Mouse (Mus musculus): Measurements from ENCODE around the gene Cd300a. TPM values are rescaled to one million over a fixed set of nuclear protein-coding genes. Genes with fewer than 3 reads are reported as not detected.
A peak's percentile ranks its signal among the peaks of the same experiment; 100 is the strongest.

The Cd300a gene
- polyA plus RNA-seq, 1 experiment from 2014 or later, result 2.2 TPM

GRCm38 (mm10) chr11:114875301-114875801 lies 14.5 kb upstream of the Cd300a start:
- peak; percentile 73 for ATAC-seq (ENCODE audit: low FRiP score, low TSS enrichment)
- Histone ChIP-seq H3K9me3 (ENCODE audit: low read length) (no peaks in the 10 kb centered on the region), H3K4me2 (replicated peaks; ENCODE audit: low read depth, low read length) (0 out of 2 replicates have a peak overlapping the region, but pooled peaks have one; percentile 2), H3K27ac (ENCODE audit: low read length) (peak overlapping the region; percentile 76), H3K36me3 (ENCODE audit: insufficient read depth, low read length) (peaks cover 25% of the 10 kb centered on the region), H3K27me3 (ENCODE audit: insufficient read depth, low read length) (no peaks in the 10 kb centered on the region), H3K9ac (replicated peaks; ENCODE audit: low read length) (0 out of 2 replicates have a peak overlapping the region, but pooled peaks have one; percentile 40), H3K4me3 (ENCODE audit: low read length) (no peak overlapping the region), H3K4me1 (ENCODE audit: insufficient read depth, low read length) (peaks cover 48% of the 10 kb centered on the region)
- WGBS, result 6% methylated on average over 9 of the region's 9 CpGs

DNA sequence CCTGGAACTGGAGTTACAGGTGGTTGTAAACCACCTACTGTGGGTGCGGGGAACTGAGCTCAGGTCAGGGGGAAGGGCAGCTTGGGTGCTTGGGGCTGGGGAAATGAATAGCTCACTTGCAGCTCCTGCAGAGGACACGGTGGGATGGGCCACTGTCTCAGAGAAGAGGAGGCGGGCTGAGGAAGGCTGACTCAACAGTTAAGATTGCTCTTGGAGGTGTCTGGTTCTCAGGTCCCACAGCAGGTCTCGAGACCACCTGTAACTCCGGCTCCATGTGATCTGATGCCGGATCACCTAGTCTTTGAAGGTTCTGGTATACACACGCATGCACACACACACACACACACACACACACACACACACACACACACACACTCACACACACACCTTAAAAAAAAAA lies 13.7 kb upstream of the Cd300a start:
- no peak overlapping the region for H3K9ac ChIP-seq (replicated peaks; ENCODE audit: low read length)

GRCm38 (mm10) chr11:114876621-114877020 lies 13.2 kb upstream of the Cd300a start:
- 22% methylated on average over 2 of the region's 2 CpGs for WGBS
- no peak overlapping the region for H3K4me3 ChIP-seq (ENCODE audit: low read length)
- no peak overlapping the region for H3K4me2 ChIP-seq (replicated peaks; ENCODE audit: low read depth, low read length)
- peaks cover 13% of the 10 kb centered on the region for H3K36me3 ChIP-seq (ENCODE audit: insufficient read depth, low read length)
- ATAC-seq (ENCODE audit: low FRiP score, low TSS enrichment), result 0 out of 2 replicates have a peak, but pooled peaks have one; percentile 10
- no peaks in the 10 kb centered on the region for H3K27me3 ChIP-seq (ENCODE audit: insufficient read depth, low read length)
- peak overlapping the region; percentile 76; the same call in 1 of the 2 replicates for H3K27ac ChIP-seq (ENCODE audit: low read length)
- H3K9me3 ChIP-seq (ENCODE audit: low read length), result no peaks in the 10 kb centered on the region
- no peak overlapping the region for H3K9ac ChIP-seq (replicated peaks; ENCODE audit: low read length)
- H3K4me1 ChIP-seq (ENCODE audit: insufficient read depth, low read length), result peaks cover 48% of the 10 kb centered on the region

More for the DNA sequence above, 13.7 kb upstream of the Cd300a start:
- 23% methylated on average over 7 of the region's 7 CpGs for WGBS
- H3K9me3 ChIP-seq (ENCODE audit: low read length), result no peaks in the 10 kb centered on the region
- H3K36me3 ChIP-seq (ENCODE audit: insufficient read depth, low read length), result peaks cover 17% of the 10 kb centered on the region
- peak; percentile 24; the same call in 1 of the 2 replicates for ATAC-seq (ENCODE audit: low FRiP score, low TSS enrichment)
- H3K4me1 ChIP-seq (ENCODE audit: insufficient read depth, low read length), result peaks cover 48% of the 10 kb centered on the region
- peak overlapping the region; percentile 76 for H3K27ac ChIP-seq (ENCODE audit: low read length)
- 0 out of 2 replicates have a peak overlapping the region, but pooled peaks have one; percentile 2 for H3K4me2 ChIP-seq (replicated peaks; ENCODE audit: low read depth, low read length)
- no peak overlapping the region for H3K4me3 ChIP-seq (ENCODE audit: low read length)
- H3K27me3 ChIP-seq (ENCODE audit: insufficient read depth, low read length), result no peaks in the 10 kb centered on the region

DNA sequence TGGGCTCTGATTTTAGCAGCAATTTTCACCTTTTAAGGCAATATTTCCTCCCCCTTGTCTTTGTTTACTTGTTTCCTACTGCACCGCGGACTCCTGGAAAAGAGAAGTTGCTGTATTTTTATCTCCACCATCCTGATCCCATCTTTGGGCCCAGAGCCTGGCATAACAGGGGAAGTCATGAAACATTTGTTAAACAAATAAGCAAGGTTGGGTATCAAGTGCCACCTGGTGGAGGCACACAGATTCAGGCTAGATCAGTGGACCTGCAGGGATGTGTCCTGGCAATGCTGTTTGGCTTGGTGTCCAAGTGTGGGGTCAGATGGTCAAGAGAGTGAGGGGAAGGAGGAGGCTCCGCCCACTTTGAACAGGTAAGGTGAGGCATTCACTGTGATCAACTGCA lies 12.7 kb upstream of the Cd300a start:
- Histone ChIP-seq H3K9me3 (ENCODE audit: low read length) (no peaks in the 10 kb centered on the region), H3K27ac (ENCODE audit: low read length) (peak overlapping the region; percentile 76; the same call in 1 of the 2 replicates), H3K4me3 (ENCODE audit: low read length) (no peak overlapping the region), H3K9ac (replicated peaks; ENCODE audit: low read length) (no peak overlapping the region), H3K27me3 (ENCODE audit: insufficient read depth, low read length) (no peaks in the 10 kb centered on the region), H3K4me1 (ENCODE audit: insufficient read depth, low read length) (peaks cover 48% of the 10 kb centered on the region), H3K36me3 (ENCODE audit: insufficient read depth, low read length) (peaks cover 9% of the 10 kb centered on the region; the same call in 1 of the 2 replicates), H3K4me2 (replicated peaks; ENCODE audit: low read depth, low read length) (no peak overlapping the region)
- no peak for ATAC-seq (ENCODE audit: low FRiP score, low TSS enrichment)
- 42% methylated on average over 3 of the region's 3 CpGs for WGBS

DNA sequence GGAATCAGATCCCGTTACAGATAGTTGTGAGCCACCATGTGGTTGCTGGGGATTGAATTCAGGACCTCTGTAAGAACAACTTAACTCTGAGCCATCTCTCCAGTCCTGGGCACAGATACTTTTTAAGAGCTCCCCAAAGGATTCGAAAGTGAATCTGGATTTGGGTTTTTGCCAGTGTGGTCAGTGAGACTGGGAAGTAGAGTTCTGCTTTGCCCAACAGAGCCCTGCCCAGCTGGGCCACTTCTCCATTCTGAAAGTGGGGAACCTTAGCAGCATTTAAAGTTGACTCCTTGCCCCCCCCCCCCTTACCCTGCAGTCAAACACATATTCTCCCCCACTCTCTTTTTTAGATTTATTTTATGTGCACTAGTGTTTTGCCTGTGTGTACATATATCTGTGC lies 10.2 kb upstream of the Cd300a start:
- no peak overlapping the region for H3K27ac ChIP-seq (ENCODE audit: low read length)

GRCm38 (mm10) chr11:114880185-114880584 lies 9.7 kb upstream of the Cd300a start:
- ATAC-seq (ENCODE audit: low FRiP score, low TSS enrichment), result no peak
- no peak overlapping the region for H3K27ac ChIP-seq (ENCODE audit: low read length)
- no peaks in the 10 kb centered on the region for H3K36me3 ChIP-seq (ENCODE audit: insufficient read depth, low read length)
- H3K4me3 ChIP-seq (ENCODE audit: low read length), result no peak overlapping the region
- H3K4me2 ChIP-seq (replicated peaks; ENCODE audit: low read depth, low read length), result no peak overlapping the region
- H3K4me1 ChIP-seq (ENCODE audit: insufficient read depth, low read length), result peaks cover 19% of the 10 kb centered on the region
- H3K9ac ChIP-seq (replicated peaks; ENCODE audit: low read length), result no peak overlapping the region
- no peaks in the 10 kb centered on the region for H3K9me3 ChIP-seq (ENCODE audit: low read length)
- no peaks in the 10 kb centered on the region for H3K27me3 ChIP-seq (ENCODE audit: insufficient read depth, low read length)

More for the DNA sequence above, 10.2 kb upstream of the Cd300a start:
- Histone ChIP-seq H3K4me2 (replicated peaks; ENCODE audit: low read depth, low read length) (no peak overlapping the region), H3K4me1 (ENCODE audit: insufficient read depth, low read length) (peaks cover 24% of the 10 kb centered on the region), H3K9me3 (ENCODE audit: low read length) (no peaks in the 10 kb centered on the region), H3K36me3 (ENCODE audit: insufficient read depth, low read length) (no peaks in the 10 kb centered on the region), H3K4me3 (ENCODE audit: low read length) (no peak overlapping the region), H3K27me3 (ENCODE audit: insufficient read depth, low read length) (no peaks in the 10 kb centered on the region), H3K9ac (replicated peaks; ENCODE audit: low read length) (no peak overlapping the region)
- no peak for ATAC-seq (ENCODE audit: low FRiP score, low TSS enrichment)
- 83% methylated on average over 2 of the region's 2 CpGs for WGBS

DNA sequence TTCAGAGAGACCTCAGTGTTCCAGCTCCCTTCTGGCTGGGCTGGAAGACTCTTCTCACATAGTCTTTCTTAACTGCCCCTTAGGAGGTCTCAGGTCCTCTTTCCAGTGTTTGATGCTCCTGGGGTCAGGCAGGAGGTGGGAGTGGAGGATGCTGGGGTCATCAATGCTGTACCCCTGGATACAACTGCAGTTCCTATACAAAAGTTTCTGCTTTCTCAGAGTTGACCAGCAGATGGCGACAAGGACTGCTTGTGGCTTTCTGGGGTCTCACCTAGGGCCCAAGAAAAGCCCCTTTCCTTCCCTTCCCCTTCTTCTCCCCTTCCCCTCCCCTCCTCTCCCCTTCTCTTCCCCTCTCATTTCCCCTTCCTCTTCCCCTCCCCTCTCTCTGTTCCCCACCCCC lies 9.3 kb upstream of the Cd300a start:
- H3K9ac ChIP-seq (replicated peaks; ENCODE audit: low read length), result no peak overlapping the region
- WGBS, result 0% methylated on average over 1 of the region's 1 CpGs
- no peaks in the 10 kb centered on the region for H3K9me3 ChIP-seq (ENCODE audit: low read length)
- H3K4me1 ChIP-seq (ENCODE audit: insufficient read depth, low read length), result peaks cover 15% of the 10 kb centered on the region
- no peak overlapping the region for H3K27ac ChIP-seq (ENCODE audit: low read length)
- ATAC-seq (ENCODE audit: low FRiP score, low TSS enrichment), result no peak
- H3K4me2 ChIP-seq (replicated peaks; ENCODE audit: low read depth, low read length), result no peak overlapping the region
- no peaks in the 10 kb centered on the region for H3K36me3 ChIP-seq (ENCODE audit: insufficient read depth, low read length)
- no peaks in the 10 kb centered on the region for H3K27me3 ChIP-seq (ENCODE audit: insufficient read depth, low read length)
- H3K4me3 ChIP-seq (ENCODE audit: low read length), result no peak overlapping the region

DNA sequence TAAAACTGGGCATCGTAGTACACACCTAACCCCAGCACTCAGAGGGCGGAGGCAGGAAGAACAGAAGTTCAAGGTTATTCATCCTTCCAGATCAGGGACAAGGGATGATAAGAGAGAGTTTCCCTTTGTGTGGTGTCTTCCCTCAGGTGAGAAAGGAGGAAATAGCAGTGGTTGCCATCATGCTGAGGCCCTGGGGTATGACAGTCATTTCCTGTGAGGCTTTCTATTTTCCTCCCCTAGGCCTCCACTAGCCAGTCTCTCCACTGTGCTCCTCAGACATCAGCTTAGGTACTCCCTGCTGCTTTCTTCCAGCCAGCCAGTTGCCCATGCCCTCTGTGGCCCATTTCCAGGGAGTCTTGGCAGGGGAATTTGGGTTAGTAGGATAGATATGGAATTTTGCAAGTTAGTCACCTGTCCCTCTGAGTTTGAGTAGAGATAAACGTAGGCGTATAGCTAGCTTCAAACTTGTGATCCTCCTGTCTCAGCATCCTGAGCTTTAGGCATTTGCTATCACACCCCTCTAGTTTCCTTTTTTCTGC lies 6.5 kb upstream of the Cd300a start:
- Histone ChIP-seq H3K4me2 (replicated peaks; ENCODE audit: low read depth, low read length) (no peak overlapping the region), H3K27ac (ENCODE audit: low read length) (no peak overlapping the region), H3K9ac (replicated peaks; ENCODE audit: low read length) (no peak overlapping the region), H3K27me3 (ENCODE audit: insufficient read depth, low read length) (no peaks in the 10 kb centered on the region), H3K4me1 (ENCODE audit: insufficient read depth, low read length) (no peaks in the 10 kb centered on the region; the same call in 1 of the 2 replicates), H3K36me3 (ENCODE audit: insufficient read depth, low read length) (no peaks in the 10 kb centered on the region), H3K4me3 (ENCODE audit: low read length) (no peak overlapping the region), H3K9me3 (ENCODE audit: low read length) (no peaks in the 10 kb centered on the region)
- ATAC-seq (ENCODE audit: low FRiP score, low TSS enrichment), result no peak
- 90% methylated on average over 4 of the region's 4 CpGs for WGBS

DNA sequence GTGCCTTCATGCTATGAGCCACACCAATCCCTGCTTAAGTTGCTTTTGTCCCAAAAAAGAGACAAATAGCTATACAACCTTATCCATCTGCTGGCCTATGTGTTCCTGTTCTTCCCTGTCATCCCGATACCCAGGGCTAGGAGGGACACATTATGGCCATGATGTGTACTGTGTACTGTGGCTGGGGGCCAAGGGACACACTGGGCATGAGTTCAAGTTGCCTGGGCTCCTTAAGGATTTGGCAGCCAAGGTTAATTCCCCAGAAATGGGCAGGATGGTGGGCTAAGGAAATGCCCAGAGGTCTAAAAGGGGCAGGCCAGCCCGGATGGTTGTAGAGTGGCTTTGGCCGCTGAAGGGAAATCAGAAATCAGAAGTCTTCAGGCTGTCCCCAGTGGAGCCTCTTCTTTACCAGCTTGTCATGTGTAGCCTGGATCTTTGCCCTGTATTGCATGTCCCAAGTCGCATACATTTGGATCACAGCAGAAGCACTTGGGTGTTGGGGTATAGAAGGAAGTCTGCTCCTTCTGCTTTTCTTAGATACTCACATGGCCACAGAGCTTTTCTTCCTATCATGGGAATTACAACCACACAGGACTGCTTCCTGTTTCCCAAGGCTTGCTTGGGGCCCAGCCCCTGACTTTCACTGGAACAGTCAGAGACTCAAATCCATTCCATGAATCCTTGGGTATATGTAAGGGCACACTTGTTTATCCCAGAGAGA lies 5.3 kb upstream of the Cd300a start:
- Histone ChIP-seq H3K9me3 (ENCODE audit: low read length) (no peaks in the 10 kb centered on the region), H3K4me1 (ENCODE audit: insufficient read depth, low read length) (no peaks in the 10 kb centered on the region), H3K27ac (ENCODE audit: low read length) (no peak overlapping the region), H3K9ac (replicated peaks; ENCODE audit: low read length) (no peak overlapping the region), H3K4me3 (ENCODE audit: low read length) (no peak overlapping the region), H3K27me3 (ENCODE audit: insufficient read depth, low read length) (no peaks in the 10 kb centered on the region), H3K36me3 (ENCODE audit: insufficient read depth, low read length) (no peaks in the 10 kb centered on the region), H3K4me2 (replicated peaks; ENCODE audit: low read depth, low read length) (no peak overlapping the region)
- no peak for ATAC-seq (ENCODE audit: low FRiP score, low TSS enrichment)
- 88% methylated on average over 4 of the region's 4 CpGs for WGBS

GRCm38 (mm10) chr11:114890542-114890941 lies 701 bp downstream of the Cd300a start:
- 0 out of 2 replicates have a peak overlapping the region, but pooled peaks have one; percentile 43 for H3K9ac ChIP-seq (replicated peaks; ENCODE audit: low read length)
- peak overlapping the region; percentile 42 for H3K4me2 ChIP-seq (replicated peaks; ENCODE audit: low read depth, low read length)

More at GRCm38 (mm10) chr11:114890542-114890941, 701 bp downstream of the Cd300a start:
- no peaks in the 10 kb centered on the region for H3K36me3 ChIP-seq (ENCODE audit: insufficient read depth, low read length)
- no peak overlapping the region for H3K27ac ChIP-seq (ENCODE audit: low read length)
- no peak overlapping the region for H3K4me3 ChIP-seq (ENCODE audit: low read length)
- peak; percentile 27; the same call in 1 of the 2 replicates for ATAC-seq (ENCODE audit: low FRiP score, low TSS enrichment)
- H3K27me3 ChIP-seq (ENCODE audit: insufficient read depth, low read length), result no peaks in the 10 kb centered on the region
- WGBS, result 38% methylated on average over 5 of the region's 5 CpGs
- peaks cover 8% of the 10 kb centered on the region for H3K4me1 ChIP-seq (ENCODE audit: insufficient read depth, low read length)
- H3K9me3 ChIP-seq (ENCODE audit: low read length), result no peaks in the 10 kb centered on the region

All from kidney, embryonic 16.5 days (tissue).